Mouse (Mus musculus): ENCODE results near the gene Oxsr1.

The Oxsr1 gene

GRCm38 (mm10) chr9:119214601-119215000 lies 107.6 kb downstream of the Oxsr1 start:
- no peak for DNase-seq (ENCODE audit: low spot score)

GRCm38 (mm10) chr9:119212996-119213395 lies 109.2 kb downstream of the Oxsr1 start:
- DNase-seq (ENCODE audit: low spot score) = no peak

- no peak for DNase-seq (ENCODE audit: low spot score)
Observed at GRCm38 (mm10) chr9:119208998-119209397, 113.2 kb downstream of the Oxsr1 start, which contains the start of gene Slc22a13. Gene Slc22a13 (minus strand): TSS chr9:119209098.

- no peak for DNase-seq (ENCODE audit: low spot score)
Observed at GRCm38 (mm10) chr9:119207113-119207512, 115.1 kb downstream of the Oxsr1 start.

GRCm38 (mm10) chr9:119206666-119207065 lies 115.6 kb downstream of the Oxsr1 start:
- no peak for DNase-seq (ENCODE audit: low spot score)

GRCm38 (mm10) chr9:119205756-119206155 lies 116.5 kb downstream of the Oxsr1 start:
- no peak for DNase-seq (ENCODE audit: low spot score)

GRCm38 (mm10) chr9:119203617-119204016 lies 118.6 kb downstream of the Oxsr1 start:
- no peak for DNase-seq (ENCODE audit: low spot score)

GRCm38 (mm10) chr9:119201653-119202052 lies 120.6 kb downstream of the Oxsr1 start:
- DNase-seq (ENCODE audit: low spot score) = no peak

- no peak for DNase-seq (ENCODE audit: low spot score)
Observed at GRCm38 (mm10) chr9:119199151-119199861, 122.9 kb downstream of the Oxsr1 start.

GRCm38 (mm10) chr9:119192202-119192990 lies 129.8 kb downstream of the Oxsr1 start:
- DNase-seq (ENCODE audit: low spot score) = no peak

All from layer of hippocampus, adult 11-12 months (tissue).